Mouse (Mus musculus): ENCODE measurements around the gene Pitpnm3. TPM values are rescaled to one million over a fixed set of nuclear protein-coding genes. Genes with fewer than 3 reads are reported as not detected.
A peak's percentile ranks its signal among the peaks of the same experiment; 100 is the strongest.

Gene Pitpnm3
- polyA plus RNA-seq, 1 experiment from 2014 or later: 0.01 TPM

DNA sequence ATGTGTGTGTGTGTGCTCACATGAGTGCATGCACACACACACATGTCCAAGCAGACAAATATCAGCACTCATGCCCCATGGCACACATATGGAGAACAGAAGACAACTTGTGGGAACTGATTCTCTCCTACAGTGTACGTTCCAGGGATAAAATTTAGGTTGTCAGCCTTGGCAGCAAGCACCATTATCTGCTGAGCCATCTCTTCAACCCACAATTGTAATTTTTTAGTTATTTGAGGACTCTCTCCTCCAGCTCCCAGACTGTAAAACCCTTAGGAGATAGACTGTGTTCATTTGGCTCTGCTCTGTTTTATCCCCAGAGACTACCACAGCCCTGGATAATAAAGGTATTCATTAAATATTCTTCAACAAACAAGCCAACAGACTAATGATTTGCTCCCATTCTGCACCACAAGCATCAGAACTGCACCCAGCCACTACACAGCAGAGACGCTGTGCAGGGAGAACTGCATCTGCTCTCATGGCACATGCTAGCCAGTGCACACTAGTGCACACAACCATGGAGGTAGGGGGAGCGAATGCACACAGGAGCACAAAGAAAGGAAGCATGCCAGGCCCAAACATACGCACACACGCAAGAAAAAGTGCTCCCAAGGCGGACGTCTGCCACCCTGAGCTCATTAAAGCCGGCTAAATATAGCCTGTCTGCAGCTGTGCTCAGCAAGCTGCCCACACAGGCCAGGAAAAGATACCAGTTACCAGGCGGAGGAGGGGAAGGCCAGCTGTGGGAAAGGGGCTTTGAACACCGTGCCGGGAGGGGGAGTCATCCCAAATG, 49.1 kb downstream of the Pitpnm3 start:
- no peaks in the 10 kb centered on the region for H3K27me3 ChIP-seq (ENCODE audit: control insufficient read depth, insufficient read depth, low read depth, low read length)
- H3K4me2 ChIP-seq (ENCODE audit: low read depth, low read length): no peak overlapping the region
- no peaks in the 10 kb centered on the region for H3K36me3 ChIP-seq (ENCODE audit: control insufficient read depth, insufficient read depth)
- H3K4me3 ChIP-seq (ENCODE audit: low read depth, low read length): no peak overlapping the region
- H3K9me3 ChIP-seq (replicated peaks; ENCODE audit: control insufficient read depth, low read length): no peaks in the 10 kb centered on the region
- H3K4me1 ChIP-seq (ENCODE audit: control insufficient read depth, low read depth, low read length): no peaks in the 10 kb centered on the region
- no peak overlapping the region for H3K9ac ChIP-seq (ENCODE audit: low read depth, low read length)
- no peak overlapping the region for H3K27ac ChIP-seq (ENCODE audit: low read length)
- ATAC-seq (ENCODE audit: low read depth): no peak
- 40% methylated on average over 11 of the region's 11 CpGs for WGBS (ENCODE audit: insufficient replicate concordance)

DNA sequence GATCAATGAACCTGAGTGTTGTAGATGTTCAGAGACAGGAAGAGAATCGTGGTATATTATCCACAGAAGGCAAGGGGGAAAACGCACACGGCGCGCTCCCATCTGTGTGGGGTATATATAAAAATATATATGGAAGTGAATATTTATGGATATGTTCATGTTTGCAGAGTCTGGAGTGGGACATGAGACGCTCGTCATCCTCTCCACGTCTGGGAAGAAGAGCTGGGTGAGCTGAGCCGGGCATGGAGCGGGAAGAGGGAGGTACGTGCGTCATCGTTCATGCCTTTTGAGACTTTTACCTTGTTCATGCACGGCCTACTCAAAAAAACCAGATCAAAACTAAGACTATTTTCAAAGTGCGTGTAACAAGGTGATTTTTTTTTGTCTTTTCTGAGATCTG, 51.2 kb downstream of the Pitpnm3 start:
- H3K9ac ChIP-seq (ENCODE audit: low read depth, low read length): no peak overlapping the region
- no peak overlapping the region for H3K4me3 ChIP-seq (ENCODE audit: low read depth, low read length)
- H3K36me3 ChIP-seq (ENCODE audit: control insufficient read depth, insufficient read depth): no peaks in the 10 kb centered on the region
- no peak overlapping the region for H3K4me2 ChIP-seq (ENCODE audit: low read depth, low read length)
- no peaks in the 10 kb centered on the region for H3K27me3 ChIP-seq (ENCODE audit: control insufficient read depth, insufficient read depth, low read depth, low read length)
- WGBS (ENCODE audit: insufficient replicate concordance): 75% methylated on average over 15 of the region's 15 CpGs
- H3K9me3 ChIP-seq (replicated peaks; ENCODE audit: control insufficient read depth, low read length): no peaks in the 10 kb centered on the region
- no peak for ATAC-seq (ENCODE audit: low read depth)
- H3K27ac ChIP-seq (ENCODE audit: low read length): no peak overlapping the region
- H3K4me1 ChIP-seq (ENCODE audit: control insufficient read depth, low read depth, low read length): no peaks in the 10 kb centered on the region

DNA sequence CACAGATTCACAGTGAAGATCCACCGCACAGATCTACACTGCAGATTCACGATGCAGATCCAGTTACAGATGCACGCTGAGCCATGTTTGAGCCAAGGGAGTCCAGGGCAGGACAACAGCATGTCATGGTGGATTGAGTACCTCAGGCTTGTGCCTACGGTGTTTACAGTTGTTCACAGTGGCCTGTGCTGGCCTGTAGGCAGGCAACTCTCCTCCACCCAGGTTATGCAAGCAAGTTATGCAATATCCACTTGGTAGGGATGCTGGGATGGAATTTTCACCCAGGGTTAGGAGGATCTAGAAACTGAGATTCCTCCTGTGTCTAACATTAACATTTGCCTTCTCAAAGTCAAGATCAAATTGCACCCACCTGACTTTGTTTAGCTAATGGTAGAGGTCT, 53.0 kb downstream of the Pitpnm3 start:
- 62% methylated on average over 4 of the region's 4 CpGs for WGBS (ENCODE audit: insufficient replicate concordance)

DNA sequence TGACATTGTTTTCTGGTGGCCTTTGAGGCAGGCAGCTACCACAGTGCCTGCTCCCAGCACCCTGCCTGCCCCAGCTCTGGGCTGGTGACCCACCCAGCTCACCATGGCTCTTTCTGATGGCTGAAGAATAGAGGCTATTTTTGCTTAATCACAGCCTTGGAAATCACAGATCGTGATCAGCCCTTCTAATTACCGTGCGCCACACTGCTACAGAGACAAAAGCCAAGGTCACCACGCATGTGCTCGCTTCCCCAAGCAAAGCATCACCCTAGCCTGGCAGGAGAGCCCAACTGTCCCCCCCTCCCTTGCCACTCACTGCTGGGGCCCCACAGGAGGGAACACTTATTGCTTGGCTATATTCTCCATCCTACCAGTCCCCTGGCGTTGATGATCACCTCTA, 55.1 kb downstream of the Pitpnm3 start:
- no peaks in the 10 kb centered on the region for H3K4me1 ChIP-seq (ENCODE audit: control insufficient read depth, low read depth, low read length)
- no peak overlapping the region for H3K4me3 ChIP-seq (ENCODE audit: low read depth, low read length)
- no peak overlapping the region for H3K9ac ChIP-seq (ENCODE audit: low read depth, low read length)
- H3K27ac ChIP-seq (ENCODE audit: low read length): no peak overlapping the region
- no peak overlapping the region for H3K4me2 ChIP-seq (ENCODE audit: low read depth, low read length)
- H3K9me3 ChIP-seq (replicated peaks; ENCODE audit: control insufficient read depth, low read length): no peaks in the 10 kb centered on the region
- no peaks in the 10 kb centered on the region for H3K36me3 ChIP-seq (ENCODE audit: control insufficient read depth, insufficient read depth)
- no peak for ATAC-seq (ENCODE audit: low read depth)
- no peaks in the 10 kb centered on the region for H3K27me3 ChIP-seq (ENCODE audit: control insufficient read depth, insufficient read depth, low read depth, low read length)
- 69% methylated on average over 6 of the region's 6 CpGs for WGBS (ENCODE audit: insufficient replicate concordance)

More for the DNA sequence above, 53.0 kb downstream of the Pitpnm3 start:
- Histone ChIP-seq H3K9ac (ENCODE audit: low read depth, low read length) (no peak overlapping the region), H3K9me3 (replicated peaks; ENCODE audit: control insufficient read depth, low read length) (no peaks in the 10 kb centered on the region), H3K27ac (ENCODE audit: low read length) (no peak overlapping the region), H3K4me1 (ENCODE audit: control insufficient read depth, low read depth, low read length) (no peaks in the 10 kb centered on the region), H3K27me3 (ENCODE audit: control insufficient read depth, insufficient read depth, low read depth, low read length) (no peaks in the 10 kb centered on the region), H3K4me2 (ENCODE audit: low read depth, low read length) (no peak overlapping the region), H3K36me3 (ENCODE audit: control insufficient read depth, insufficient read depth) (no peaks in the 10 kb centered on the region), H3K4me3 (ENCODE audit: low read depth, low read length) (no peak overlapping the region)
- ATAC-seq (ENCODE audit: low read depth): peak; percentile 62

DNA sequence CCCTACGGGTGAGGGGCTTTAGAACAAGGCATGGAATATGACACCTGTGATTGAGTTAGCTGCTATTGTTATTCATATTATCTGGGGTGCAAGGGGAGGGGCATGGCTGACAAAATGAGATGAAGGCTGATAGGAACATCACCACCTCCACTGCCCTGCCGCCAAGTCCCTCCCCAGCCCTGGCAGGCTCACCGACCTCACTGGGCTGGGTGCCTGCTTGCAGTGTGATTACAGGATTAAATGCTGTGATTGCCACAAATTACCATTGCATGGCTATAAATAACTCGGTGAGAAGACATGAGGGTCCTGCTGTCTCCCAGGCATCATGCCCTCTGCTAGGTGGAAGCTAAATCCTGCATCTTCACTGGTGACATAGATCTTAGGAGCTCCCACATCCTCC, 56.9 kb downstream of the Pitpnm3 start:
- H3K4me3 ChIP-seq (ENCODE audit: low read depth, low read length): no peak overlapping the region
- H3K27ac ChIP-seq (ENCODE audit: low read length): no peak overlapping the region
- no peaks in the 10 kb centered on the region for H3K4me1 ChIP-seq (ENCODE audit: control insufficient read depth, low read depth, low read length)
- no peak overlapping the region for H3K9ac ChIP-seq (ENCODE audit: low read depth, low read length)
- H3K36me3 ChIP-seq (ENCODE audit: control insufficient read depth, insufficient read depth): no peaks in the 10 kb centered on the region
- 44% methylated on average over 4 of the region's 4 CpGs for WGBS (ENCODE audit: insufficient replicate concordance)
- ATAC-seq (ENCODE audit: low read depth): no peak
- no peaks in the 10 kb centered on the region for H3K9me3 ChIP-seq (replicated peaks; ENCODE audit: control insufficient read depth, low read length)
- no peaks in the 10 kb centered on the region for H3K27me3 ChIP-seq (ENCODE audit: control insufficient read depth, insufficient read depth, low read depth, low read length)
- no peak overlapping the region for H3K4me2 ChIP-seq (ENCODE audit: low read depth, low read length)

DNA sequence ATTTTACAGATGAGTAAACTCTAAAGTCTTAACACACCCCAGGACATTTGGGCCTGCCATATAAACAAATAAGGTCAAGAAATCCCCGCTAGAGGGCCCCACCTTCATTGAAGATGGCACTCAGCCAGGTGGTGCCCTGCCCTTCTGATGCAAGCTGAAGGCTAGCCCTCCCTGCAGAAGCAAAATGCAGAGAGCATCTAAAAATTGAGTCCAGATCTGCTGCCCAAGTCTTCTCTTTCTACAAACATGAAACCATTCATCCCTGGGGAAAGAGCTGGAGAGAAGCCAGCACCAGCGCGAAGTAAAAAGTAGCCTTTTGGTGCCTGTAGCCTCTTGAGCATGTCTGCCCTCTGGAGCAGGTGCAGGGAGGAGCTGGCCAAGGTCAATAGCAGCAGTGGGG, 57.5 kb downstream of the Pitpnm3 start:
- H3K27me3 ChIP-seq (ENCODE audit: control insufficient read depth, insufficient read depth, low read depth, low read length): no peaks in the 10 kb centered on the region
- ATAC-seq (ENCODE audit: low read depth): no peak
- H3K4me3 ChIP-seq (ENCODE audit: low read depth, low read length): no peak overlapping the region
- no peak overlapping the region for H3K27ac ChIP-seq (ENCODE audit: low read length)
- H3K4me1 ChIP-seq (ENCODE audit: control insufficient read depth, low read depth, low read length): no peaks in the 10 kb centered on the region
- H3K9me3 ChIP-seq (replicated peaks; ENCODE audit: control insufficient read depth, low read length): no peaks in the 10 kb centered on the region
- 40% methylated on average over 3 of the region's 3 CpGs for WGBS (ENCODE audit: insufficient replicate concordance)
- no peaks in the 10 kb centered on the region for H3K36me3 ChIP-seq (ENCODE audit: control insufficient read depth, insufficient read depth)
- H3K4me2 ChIP-seq (ENCODE audit: low read depth, low read length): no peak overlapping the region
- H3K9ac ChIP-seq (ENCODE audit: low read depth, low read length): no peak overlapping the region

DNA sequence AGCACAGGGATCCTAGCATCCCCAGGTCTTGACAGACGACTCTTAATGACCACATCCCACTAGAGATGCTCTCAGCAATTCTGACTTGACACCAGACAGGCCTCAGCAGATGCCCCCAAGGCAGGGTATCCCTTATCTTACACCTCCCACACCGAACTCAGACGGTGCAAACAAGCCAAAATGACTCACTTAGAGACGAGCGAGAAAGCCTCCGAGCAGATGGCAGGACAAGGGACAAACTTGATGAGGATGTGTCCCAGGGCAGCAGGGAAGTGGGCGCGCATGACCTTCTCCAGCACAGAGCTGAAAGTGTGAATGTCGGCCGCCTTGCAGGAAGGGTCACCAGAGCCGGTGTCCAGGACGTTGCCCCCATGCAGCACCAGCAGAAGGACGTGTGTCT, 61.3 kb downstream of the Pitpnm3 start:
- no peaks in the 10 kb centered on the region for H3K4me1 ChIP-seq (ENCODE audit: control insufficient read depth, low read depth, low read length)
- no peaks in the 10 kb centered on the region for H3K36me3 ChIP-seq (ENCODE audit: control insufficient read depth, insufficient read depth)
- H3K27me3 ChIP-seq (ENCODE audit: control insufficient read depth, insufficient read depth, low read depth, low read length): no peaks in the 10 kb centered on the region
- H3K27ac ChIP-seq (ENCODE audit: low read length): no peak overlapping the region
- H3K9ac ChIP-seq (ENCODE audit: low read depth, low read length): no peak overlapping the region
- 62% methylated on average over 13 of the region's 13 CpGs for WGBS (ENCODE audit: insufficient replicate concordance)
- no peak overlapping the region for H3K4me3 ChIP-seq (ENCODE audit: low read depth, low read length)
- no peaks in the 10 kb centered on the region for H3K9me3 ChIP-seq (replicated peaks; ENCODE audit: control insufficient read depth, low read length)
- no peak for ATAC-seq (ENCODE audit: low read depth)
- H3K4me2 ChIP-seq (ENCODE audit: low read depth, low read length): no peak overlapping the region

DNA sequence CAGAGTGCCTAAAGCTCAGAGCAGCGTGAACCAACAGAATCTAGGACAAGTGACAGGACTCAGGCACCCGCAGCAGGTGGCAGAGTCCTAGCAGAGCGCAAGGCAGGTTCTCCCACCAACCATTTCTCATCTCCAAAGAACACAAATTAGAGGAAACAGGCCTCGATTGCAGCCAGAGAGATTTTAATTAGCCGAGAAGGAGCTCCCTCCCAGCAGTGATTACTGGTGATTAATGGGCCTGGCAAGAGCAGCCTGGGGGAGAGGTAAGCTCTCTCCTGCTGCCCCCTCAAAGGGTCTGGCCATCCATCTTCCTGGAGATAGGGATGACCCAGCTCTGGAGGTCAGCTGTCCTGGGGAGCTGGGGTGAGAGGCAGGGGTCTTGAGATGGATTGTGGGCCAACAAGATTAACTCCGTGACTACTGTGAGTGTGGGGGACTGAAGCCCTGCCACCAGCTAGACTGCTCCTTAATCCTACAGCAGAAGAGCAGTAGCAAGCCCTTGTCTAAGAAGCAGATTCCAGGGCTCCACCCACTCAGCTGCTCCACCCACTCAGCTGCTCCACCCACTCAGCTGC, 63.2 kb downstream of the Pitpnm3 start:
- Histone ChIP-seq H3K36me3 (ENCODE audit: control insufficient read depth, insufficient read depth) (no peaks in the 10 kb centered on the region), H3K9me3 (replicated peaks; ENCODE audit: control insufficient read depth, low read length) (no peaks in the 10 kb centered on the region), H3K4me1 (ENCODE audit: control insufficient read depth, low read depth, low read length) (no peaks in the 10 kb centered on the region), H3K4me2 (ENCODE audit: low read depth, low read length) (no peak overlapping the region), H3K9ac (ENCODE audit: low read depth, low read length) (no peak overlapping the region), H3K27ac (ENCODE audit: low read length) (no peak overlapping the region), H3K4me3 (ENCODE audit: low read depth, low read length) (no peak overlapping the region), H3K27me3 (ENCODE audit: control insufficient read depth, insufficient read depth, low read depth, low read length) (no peaks in the 10 kb centered on the region)
- no peak for ATAC-seq (ENCODE audit: low read depth)
- WGBS (ENCODE audit: insufficient replicate concordance): 54% methylated on average over 6 of the region's 6 CpGs

DNA sequence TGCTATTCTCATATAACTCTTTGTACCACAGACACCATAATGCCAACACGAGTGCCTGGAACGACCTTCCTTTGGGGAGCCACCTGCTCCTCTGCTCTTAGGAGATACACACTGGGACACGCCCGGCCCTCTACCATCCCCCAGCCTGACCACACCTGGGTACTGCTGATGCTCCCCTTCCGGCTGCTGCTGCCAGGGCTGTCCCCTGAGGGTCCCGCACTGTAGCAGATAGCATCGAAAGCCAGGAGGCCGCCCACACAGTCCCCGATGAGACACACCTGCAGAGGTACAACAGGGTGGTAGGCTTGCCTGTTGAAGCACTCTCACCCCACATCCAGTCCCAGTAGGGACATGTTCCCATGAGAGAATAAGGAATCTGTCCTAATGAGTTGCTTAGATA, 64.8 kb downstream of the Pitpnm3 start:
- Histone ChIP-seq H3K4me2 (ENCODE audit: low read depth, low read length) (no peak overlapping the region), H3K4me3 (ENCODE audit: low read depth, low read length) (no peak overlapping the region), H3K9me3 (replicated peaks; ENCODE audit: control insufficient read depth, low read length) (no peaks in the 10 kb centered on the region), H3K27ac (ENCODE audit: low read length) (no peak overlapping the region), H3K9ac (ENCODE audit: low read depth, low read length) (no peak overlapping the region), H3K27me3 (ENCODE audit: control insufficient read depth, insufficient read depth, low read depth, low read length) (no peaks in the 10 kb centered on the region), H3K36me3 (ENCODE audit: control insufficient read depth, insufficient read depth) (no peaks in the 10 kb centered on the region), H3K4me1 (ENCODE audit: control insufficient read depth, low read depth, low read length) (no peaks in the 10 kb centered on the region)
- ATAC-seq (ENCODE audit: low read depth): no peak
- WGBS (ENCODE audit: insufficient replicate concordance): 58% methylated on average over 9 of the region's 9 CpGs
